Mouse (Mus musculus) brain, embryonic 14.5 days (tissue): Measurements from ENCODE around the gene Limch1. TPM values are rescaled to one million over a fixed set of nuclear protein-coding genes. Genes with fewer than 3 reads are reported as not detected.

ENCODE experiments used
- DNase-seq: peaks from one replicate; pipeline ENCODE4 v3.0.0-alpha.2; 2011; ENCODE audit warnings: low read depth
- CTCF ChIP-seq: fragments of 200-500 bp; IDR thresholded peaks from 2 replicates; pipeline ENCODE4 v1.5.1; 2012; ENCODE audit warnings: inconsistent platforms, mild to moderate bottlenecking, moderate library complexity, borderline replicate concordance; ENCODE audit not compliant: insufficient read depth, insufficient read length; ENCODE audit errors: extremely low read depth
- POLR2A ChIP-seq: fragments of 200-500 bp; IDR thresholded peaks from 2 replicates; pipeline ENCODE4 v1.6.1; 2012; ENCODE audit warnings: mild to moderate bottlenecking, inconsistent platforms, borderline replicate concordance; ENCODE audit not compliant: poor library complexity, insufficient read depth, insufficient read length, severe bottlenecking; ENCODE audit errors: extremely low read depth
- polyA plus RNA-seq: library from polyadenylated mRNA; depleted of rRNA; stranded (reverse); fragments of >200 nt; gene quantifications from 2 replicates; pipeline ENCODE4 v1.2.3, GENCODE M21; 2012

Limch1 gene
- polyA plus RNA-seq, 1 experiment: 37.8 TPM

- DNase-seq: no peak
- no peak for TF ChIP-seq CTCF
- TF ChIP-seq POLR2A: no peak
Observed at GRCm38 (mm10) chr5:66769558-66769957, 23.9 kb downstream of the Limch1 start.

- no peak for DNase-seq
- no peak for TF ChIP-seq POLR2A
Observed at GRCm38 (mm10) chr5:66777999-66778710, 32.5 kb downstream of the Limch1 start.

- no peak for DNase-seq
- TF ChIP-seq POLR2A (no peak), CTCF (no peak)
Observed at GRCm38 (mm10) chr5:66780371-66780770, 34.7 kb downstream of the Limch1 start.

GRCm38 (mm10) chr5:66781507-66781906, 35.9 kb downstream of the Limch1 start:
- no peak for TF ChIP-seq POLR2A
- TF ChIP-seq CTCF: no peak
- DNase-seq: no peak

- TF ChIP-seq CTCF (no peak), POLR2A (no peak)
- DNase-seq: no peak
Observed at GRCm38 (mm10) chr5:66782851-66783250, 37.2 kb downstream of the Limch1 start.

- no peak for DNase-seq
- TF ChIP-seq POLR2A (no peak), CTCF (no peak)
Observed at GRCm38 (mm10) chr5:66784624-66785361, 39.2 kb downstream of the Limch1 start.

GRCm38 (mm10) chr5:66785995-66786620, 40.5 kb downstream of the Limch1 start:
- TF ChIP-seq CTCF (no peak), POLR2A (no peak)
- DNase-seq: no peak

- TF ChIP-seq CTCF (no peak), POLR2A (no peak)
- no peak for DNase-seq
Observed at GRCm38 (mm10) chr5:66786621-66787061, 41.0 kb downstream of the Limch1 start.

- TF ChIP-seq CTCF (no peak), POLR2A (no peak)
- no peak for DNase-seq
Observed at GRCm38 (mm10) chr5:66789041-66789440, 43.4 kb downstream of the Limch1 start.

- TF ChIP-seq POLR2A (no peak), CTCF (no peak)
- DNase-seq: no peak
Observed at GRCm38 (mm10) chr5:66791161-66791560, 45.5 kb downstream of the Limch1 start.

- TF ChIP-seq CTCF (no peak), POLR2A (no peak)
Observed at GRCm38 (mm10) chr5:66793251-66793650, 47.6 kb downstream of the Limch1 start.

GRCm38 (mm10) chr5:66797326-66797725, 51.7 kb downstream of the Limch1 start:
- DNase-seq: no peak
- TF ChIP-seq CTCF: no peak
- TF ChIP-seq POLR2A: no peak

More at GRCm38 (mm10) chr5:66793251-66793650, 47.6 kb downstream of the Limch1 start:
- no peak for DNase-seq

- TF ChIP-seq POLR2A: no peak
- no peak for TF ChIP-seq CTCF
- peak; percentile 67 for DNase-seq
Observed at GRCm38 (mm10) chr5:66798135-66798534, 52.5 kb downstream of the Limch1 start.
